Comparison of ENCODE assay signal across 17 mouse cellular contexts in the genomic region with DNA sequence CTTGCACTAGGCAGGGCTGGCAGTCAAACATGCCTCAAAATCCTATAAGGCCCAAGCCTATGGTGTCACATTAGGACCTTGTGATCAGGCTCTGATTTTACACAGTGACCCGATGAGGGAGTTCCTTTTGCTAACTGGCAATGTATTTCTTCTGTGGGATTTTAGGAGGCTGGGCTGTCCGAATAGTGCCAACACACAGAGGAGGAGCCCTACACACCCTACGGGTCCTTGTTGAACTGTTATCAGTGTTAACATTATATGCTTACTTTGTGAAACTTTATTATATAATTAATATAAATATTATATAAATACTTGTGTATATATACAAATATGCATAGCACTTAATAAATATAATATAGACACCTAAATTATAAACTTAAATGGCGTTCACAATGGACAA.
"Had no signal": no experiment of that assay in that cellular context is flagged by ENCODE, and none has a peak within 500 bp of the region (broad histone marks: within the 10 kb centered on the region; RNA-seq: fewer than 3 reads in every experiment).

No protein-coding gene starts in this region.

- DNase-seq: kidney, adult 2 months; kidney, postnatal 14 days; lung, embryonic 14.5 days; lung, postnatal 10 days; retina, postnatal 1 day; right cerebral cortex, postnatal 4 days; thymus, adult 18-20 months; thymus, postnatal 14 days had no signal

- H3K9ac ChIP-seq: kidney, embryonic 15.5 days; limb, embryonic 15.5 days; lung, embryonic 14.5 days; midbrain, embryonic 12.5 days; neural tube, embryonic 13.5 days had no signal

- ATAC-seq: intestine, embryonic 16.5 days; midbrain, embryonic 16.5 days had no signal

- H3K4me3 ChIP-seq: kidney, embryonic 15.5 days; left cerebral cortex, adult 2 months; limb, embryonic 15.5 days; megakaryocyte, embryonic 14.5 days; midbrain, embryonic 12.5 days; neural tube, embryonic 13.5 days had no signal

- H3K27me3 ChIP-seq: kidney, embryonic 15.5 days; limb, embryonic 15.5 days; megakaryocyte, embryonic 14.5 days; midbrain, embryonic 12.5 days; neural tube, embryonic 13.5 days had no signal

- H3K9me3 ChIP-seq: kidney, embryonic 15.5 days; limb, embryonic 15.5 days; megakaryocyte, embryonic 14.5 days; midbrain, embryonic 12.5 days; neural tube, embryonic 13.5 days had no signal

- H3K4me2 ChIP-seq: kidney, embryonic 15.5 days; limb, embryonic 15.5 days; lung, embryonic 14.5 days; midbrain, embryonic 12.5 days; neural tube, embryonic 13.5 days had no signal

- H3K36me3 ChIP-seq: kidney, embryonic 15.5 days; limb, embryonic 15.5 days; midbrain, embryonic 12.5 days; neural tube, embryonic 13.5 days had no signal

- H3K4me1 ChIP-seq: kidney, embryonic 15.5 days; limb, embryonic 15.5 days; midbrain, embryonic 12.5 days had no signal

- H3K27ac ChIP-seq: kidney, embryonic 15.5 days; left cerebral cortex, adult 2 months; limb, embryonic 15.5 days; macrophage; midbrain, embryonic 12.5 days; neural tube, embryonic 13.5 days had no signal
